Mouse (Mus musculus): ENCODE measurements at regions not wholly inside any gene's neighbourhood (a gene's known extent, or its start where the extent isn't known, plus 50 kb on each side); places are given as distances from the start of the nearest gene placed in this dataset.

GRCm38 (mm10) chr6:50926313-50926712 lies 272.1 kb upstream of the Npvf start:
- no peak for DNase-seq

DNA sequence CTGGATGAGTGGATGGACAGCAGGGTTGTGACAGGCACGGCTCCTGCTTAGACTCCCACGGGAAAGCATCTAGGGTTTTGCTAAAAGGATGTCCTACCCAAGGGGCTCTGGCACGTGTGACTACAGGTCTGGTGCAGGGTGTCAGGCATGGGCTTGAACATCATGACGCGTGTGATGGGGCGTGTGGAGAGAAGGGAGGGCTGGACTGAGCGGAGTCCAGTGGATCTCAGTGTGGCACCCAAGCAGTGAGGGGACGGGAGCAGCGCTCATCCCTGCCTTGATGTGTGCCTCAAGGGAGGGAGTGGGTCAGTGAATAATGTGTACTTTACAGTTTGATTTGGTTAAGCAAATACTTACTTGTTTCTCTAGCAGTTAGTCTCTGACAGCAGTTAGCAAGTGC lies 275.3 kb upstream of the Npvf start:
- DNase-seq = no peak

GRCm38 (mm10) chr6:50933510-50933909 lies 279.3 kb upstream of the Npvf start:
- no peak for DNase-seq

DNA sequence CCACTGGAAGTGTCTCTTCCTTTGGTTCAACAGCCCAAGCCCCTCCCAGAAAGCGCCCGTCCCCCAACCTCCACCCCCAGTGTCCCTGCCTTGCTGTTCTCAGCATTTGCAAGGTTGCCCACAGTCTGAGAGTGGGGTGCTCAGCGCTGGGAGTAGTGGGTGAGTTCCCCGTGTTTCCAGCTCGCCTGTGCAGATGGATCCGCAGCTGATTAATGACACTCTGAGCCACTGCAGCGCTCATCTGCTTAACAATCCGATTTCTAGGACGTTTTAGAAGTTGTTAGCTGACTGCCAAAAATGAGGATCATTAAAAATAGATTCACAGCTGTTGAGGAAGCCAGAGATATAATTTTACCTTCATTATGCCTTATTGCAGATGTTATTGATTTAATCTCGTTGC lies 280.0 kb upstream of the Npvf start:
- no peak for DNase-seq

- DNase-seq = no peak
Measured at GRCm38 (mm10) chr6:50936306-50936705, 282.1 kb upstream of the Npvf start.

GRCm38 (mm10) chr6:50937094-50937493 lies 282.9 kb upstream of the Npvf start:
- DNase-seq = peak; percentile 65

DNA sequence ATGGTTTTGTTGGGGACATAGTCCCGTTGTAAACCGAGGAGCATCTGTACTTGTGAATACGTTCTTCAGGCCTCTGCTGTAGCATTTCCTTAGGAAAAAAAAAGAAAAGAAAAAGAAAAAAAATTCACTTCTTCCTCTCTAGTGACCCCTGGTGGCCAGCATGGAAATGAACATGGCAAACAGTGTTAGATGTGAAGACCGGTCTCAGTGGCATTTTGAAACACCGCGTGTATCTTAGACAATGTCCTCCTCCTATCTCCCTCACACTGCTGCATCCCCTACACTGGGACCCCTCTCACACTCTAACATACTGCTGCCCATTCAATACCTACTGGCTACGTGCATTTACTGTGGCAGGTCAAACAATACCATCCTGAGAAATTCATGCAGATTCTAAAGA lies 284.6 kb upstream of the Npvf start:
- peak; percentile 8 for DNase-seq

- DNase-seq = no peak
Measured at GRCm38 (mm10) chr6:50939440-50939839, 285.2 kb upstream of the Npvf start.

- no peak for DNase-seq
Measured at GRCm38 (mm10) chr6:50940118-50940517, 285.9 kb upstream of the Npvf start.

DNA sequence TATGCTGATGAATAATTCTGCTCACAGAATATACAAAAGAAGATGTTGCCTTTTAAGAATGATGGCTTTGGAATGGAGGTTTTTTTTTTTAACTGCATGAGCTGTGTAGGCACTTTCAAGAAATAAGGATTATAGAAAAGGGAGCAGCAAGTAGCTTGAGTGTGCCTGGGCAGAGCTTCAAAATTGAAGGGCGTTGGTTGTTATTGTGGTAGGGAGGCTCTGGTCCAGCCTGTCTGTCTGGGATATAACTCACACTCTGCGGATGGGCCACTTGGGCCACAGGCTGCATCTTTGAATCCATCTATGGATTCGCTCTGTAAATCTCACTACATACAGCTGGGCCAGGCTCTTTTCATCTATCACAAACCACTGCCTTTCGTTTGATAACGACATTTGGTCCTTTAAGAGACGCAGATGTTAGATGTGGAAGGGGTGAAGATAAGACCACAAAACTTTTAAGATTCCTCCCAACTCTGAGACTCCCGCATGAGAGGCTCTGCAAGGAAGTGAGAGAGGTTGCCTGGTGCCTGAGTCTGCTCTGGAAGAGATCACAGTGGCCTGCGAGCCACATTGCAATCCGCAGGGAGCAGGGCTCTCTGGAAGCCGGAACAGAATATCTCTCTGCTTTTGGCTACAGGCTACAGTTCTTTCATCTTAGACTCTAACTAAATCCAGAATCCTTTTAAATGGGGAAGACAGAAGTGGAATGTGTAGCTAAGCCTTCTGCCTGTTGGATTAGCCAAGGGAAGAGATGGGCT lies 286.6 kb upstream of the Npvf start:
- DNase-seq = no peak

DNA sequence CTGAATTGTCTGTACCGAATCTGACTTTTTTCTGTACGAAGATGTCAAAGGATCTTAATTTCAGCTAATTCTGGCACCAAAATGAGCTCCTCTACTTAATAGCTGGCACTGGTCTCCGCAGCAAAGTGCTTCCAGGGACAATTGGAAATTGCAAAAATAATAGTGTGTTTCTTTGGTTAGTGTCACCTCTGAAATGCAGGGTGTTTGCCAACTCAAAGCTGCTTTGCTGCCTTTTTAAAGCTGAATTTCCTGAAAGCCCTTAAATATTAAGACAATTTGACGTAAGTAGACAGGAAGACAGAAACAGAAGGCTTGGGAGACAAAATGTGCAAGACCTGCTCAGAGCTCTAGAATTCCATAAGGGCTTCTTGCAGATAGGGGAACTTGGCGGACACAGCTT lies 288.5 kb upstream of the Npvf start:
- no peak for DNase-seq

DNA sequence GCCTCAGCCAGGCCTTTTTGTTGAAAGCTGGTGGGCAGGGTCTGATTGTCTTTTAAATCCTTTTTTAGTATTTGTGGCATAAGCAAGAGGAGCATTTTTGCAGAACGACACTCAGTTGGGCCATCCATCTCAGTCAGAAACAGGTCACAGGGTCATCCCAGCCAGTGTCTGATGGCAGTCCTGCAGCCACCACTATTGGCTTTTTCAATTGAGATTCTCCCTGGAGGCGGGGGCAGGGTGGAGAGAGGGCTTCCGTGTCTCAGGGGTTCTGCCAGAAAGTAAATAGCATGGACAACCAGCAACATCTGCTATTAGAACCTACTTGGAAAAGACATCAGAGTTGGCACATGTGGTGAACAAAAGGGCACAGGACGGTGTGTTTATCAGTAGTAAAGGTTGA lies 293.8 kb upstream of the Npvf start:
- DNase-seq = no peak

GRCm38 (mm10) chr6:50949361-50949760 lies 295.1 kb upstream of the Npvf start:
- DNase-seq = no peak

DNA sequence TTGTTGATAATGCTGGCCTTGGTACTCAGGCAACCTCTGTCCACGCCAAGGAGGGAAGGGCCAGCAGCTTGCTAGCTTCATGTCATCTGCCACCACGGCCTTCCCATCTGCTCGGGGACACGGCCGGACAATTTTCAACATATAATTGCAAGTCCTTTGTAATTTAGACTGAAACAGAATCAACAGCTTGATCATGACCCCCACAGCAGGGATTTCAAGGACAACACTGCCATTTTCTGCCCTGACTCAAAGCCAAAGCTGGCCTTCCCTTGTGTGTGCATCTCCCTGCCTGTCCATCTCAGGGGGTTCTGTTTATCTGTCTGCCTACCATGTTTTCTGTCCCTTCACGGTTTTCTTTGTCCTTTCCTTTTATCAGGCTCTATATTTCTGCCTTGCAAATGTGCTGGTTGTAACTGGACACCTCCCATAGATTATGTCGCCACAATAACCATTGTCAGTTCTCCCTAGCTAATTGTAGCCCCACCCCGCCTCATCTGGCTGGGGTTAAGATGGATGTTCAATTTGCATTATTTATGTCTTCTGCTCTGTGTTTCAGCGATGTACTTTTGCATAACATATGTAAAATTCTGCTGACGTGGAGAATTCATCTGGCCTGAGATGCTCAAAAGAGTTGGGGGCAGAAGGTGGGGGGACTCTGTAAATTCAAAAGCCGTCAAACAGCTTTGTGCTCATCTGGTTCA lies 295.8 kb upstream of the Npvf start:
- DNase-seq = no peak

DNA sequence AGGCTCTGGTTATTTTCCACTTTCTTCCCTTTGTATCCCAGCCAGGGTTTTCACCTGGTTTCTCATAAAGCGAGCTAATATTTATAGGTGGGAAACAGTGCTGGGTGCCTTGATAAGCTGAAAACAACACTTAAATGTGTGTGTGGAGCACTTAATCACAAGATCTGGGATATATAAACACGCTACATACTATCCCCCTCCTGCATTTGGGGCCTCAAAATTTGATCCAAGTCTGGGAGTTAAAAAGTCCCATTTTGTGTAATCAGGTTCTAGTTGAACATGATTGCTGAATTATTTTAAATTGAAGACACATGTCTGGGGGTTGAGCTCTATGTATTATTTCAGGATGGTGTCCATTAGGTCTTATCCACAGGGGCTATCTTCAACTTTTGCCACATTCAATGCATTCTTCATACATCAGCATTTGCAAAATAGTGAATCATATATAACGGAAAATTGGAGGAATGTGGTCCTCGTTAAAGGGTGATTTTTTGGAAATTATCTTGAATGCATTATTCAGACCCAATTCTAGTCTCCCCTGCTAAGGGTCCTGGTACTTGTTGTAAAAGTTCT lies 303.2 kb upstream of the Npvf start:
- DNase-seq = no peak

GRCm38 (mm10) chr6:50960341-50960740 lies 306.1 kb upstream of the Npvf start:
- no peak for DNase-seq

DNA sequence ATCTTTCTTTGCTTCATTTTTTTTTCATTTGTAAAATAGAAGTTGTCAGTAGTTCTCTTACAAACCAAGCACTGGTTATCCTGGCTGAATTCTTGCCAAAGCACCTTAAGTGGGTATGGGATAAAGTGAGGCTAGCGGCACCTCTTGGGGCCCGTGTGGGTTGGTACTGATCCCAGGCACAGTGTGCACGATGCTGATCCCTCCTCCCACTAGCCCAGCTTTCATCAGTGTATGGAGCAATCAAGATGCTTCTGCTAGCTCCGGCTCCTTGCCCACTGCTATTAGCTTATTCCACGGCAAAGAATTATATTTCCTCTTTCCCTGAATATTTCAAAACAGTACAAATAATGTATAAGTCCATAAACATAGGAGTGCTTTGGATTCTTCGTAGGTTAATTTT lies 307.4 kb upstream of the Npvf start:
- DNase-seq = no peak

DNA sequence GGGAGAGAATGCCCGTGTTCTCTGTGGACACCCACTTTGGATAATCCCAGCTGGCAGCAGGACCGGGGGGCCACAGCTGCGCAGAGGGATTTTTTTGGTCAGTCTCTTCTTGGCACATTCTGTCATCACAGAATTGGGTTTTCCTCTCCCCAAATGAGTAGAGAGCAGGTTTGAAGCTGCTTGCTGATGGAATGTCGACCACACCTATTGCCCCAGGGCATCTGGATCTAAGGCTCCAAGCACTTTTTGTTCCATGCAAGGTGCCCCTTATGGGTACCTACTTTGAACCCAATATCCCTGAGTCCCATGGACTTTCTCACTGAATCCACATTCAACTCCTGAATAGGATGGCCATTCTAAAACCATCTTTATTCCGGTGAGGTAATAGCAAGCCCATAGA lies 314.3 kb upstream of the Npvf start:
- DNase-seq = no peak

GRCm38 (mm10) chr6:50969341-50969740 lies 315.1 kb upstream of the Npvf start:
- no peak for DNase-seq

- no peak for DNase-seq
Measured at GRCm38 (mm10) chr6:50969997-50970396, 315.8 kb upstream of the Npvf start.

GRCm38 (mm10) chr6:50970770-50971169 lies 316.5 kb upstream of the Npvf start:
- no peak for DNase-seq

DNA sequence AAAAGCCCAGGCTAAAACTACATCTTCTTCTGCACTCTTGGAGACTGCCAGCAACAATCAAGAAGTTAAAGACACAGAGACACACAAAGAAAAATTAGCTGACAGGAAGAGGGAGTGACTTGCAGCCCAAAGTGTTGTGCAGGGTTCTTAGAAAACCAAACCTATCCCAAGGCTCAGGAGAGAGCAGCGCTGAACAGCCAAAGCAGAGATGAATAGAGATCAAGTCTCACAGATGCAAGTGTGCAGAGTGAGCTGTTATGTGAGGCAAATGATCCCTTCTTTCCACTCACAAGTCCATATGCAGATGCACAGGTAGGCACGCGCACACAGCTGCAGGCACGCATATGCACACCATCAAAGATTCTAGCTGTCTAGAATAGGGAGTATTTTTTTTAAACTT lies 318.0 kb upstream of the Npvf start:
- DNase-seq = no peak

DNA sequence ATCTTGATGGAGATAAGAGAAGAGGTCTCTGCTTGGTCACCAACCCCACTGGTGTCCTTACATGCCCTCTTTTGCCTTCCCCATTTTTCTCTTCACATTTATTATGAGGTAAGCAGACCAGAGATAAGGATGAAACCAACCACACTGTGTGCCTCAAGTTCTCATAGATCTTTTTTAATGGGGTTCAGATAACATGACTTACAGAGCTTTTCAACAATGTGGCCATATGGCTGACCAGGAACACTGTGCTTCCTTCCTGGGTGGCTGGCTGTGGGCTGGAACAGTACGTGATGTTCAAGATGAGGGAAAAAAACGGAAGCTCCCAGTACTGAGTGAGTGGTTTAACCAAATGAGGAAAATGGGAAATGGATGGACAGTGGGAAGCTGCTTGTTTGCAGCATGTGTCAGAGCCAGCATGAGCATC lies 319.0 kb upstream of the Npvf start:
- no peak for DNase-seq

DNA sequence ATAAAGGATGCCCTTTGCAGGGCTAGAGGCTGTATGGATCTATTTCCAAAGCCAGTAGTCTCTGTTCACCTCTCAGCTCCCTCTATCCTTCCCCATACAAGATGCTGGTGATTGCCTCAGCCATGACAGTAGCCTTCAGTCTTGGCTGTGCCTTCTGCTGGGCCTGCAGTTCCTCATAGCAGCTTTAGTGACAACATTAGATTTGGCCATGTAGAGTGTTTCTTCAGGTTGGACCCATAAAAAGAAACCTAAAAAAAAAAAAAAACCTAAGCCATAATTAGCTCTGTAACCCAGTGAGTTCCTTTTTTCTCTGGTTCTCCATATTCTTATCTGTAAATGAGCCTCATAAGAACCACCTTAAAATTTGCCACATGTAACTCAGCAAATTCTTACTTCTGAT lies 319.6 kb upstream of the Npvf start:
- DNase-seq = no peak

All from thymus, postnatal 14 days (tissue).